Mouse (Mus musculus): ENCODE results near the gene Sun1.

DNA sequence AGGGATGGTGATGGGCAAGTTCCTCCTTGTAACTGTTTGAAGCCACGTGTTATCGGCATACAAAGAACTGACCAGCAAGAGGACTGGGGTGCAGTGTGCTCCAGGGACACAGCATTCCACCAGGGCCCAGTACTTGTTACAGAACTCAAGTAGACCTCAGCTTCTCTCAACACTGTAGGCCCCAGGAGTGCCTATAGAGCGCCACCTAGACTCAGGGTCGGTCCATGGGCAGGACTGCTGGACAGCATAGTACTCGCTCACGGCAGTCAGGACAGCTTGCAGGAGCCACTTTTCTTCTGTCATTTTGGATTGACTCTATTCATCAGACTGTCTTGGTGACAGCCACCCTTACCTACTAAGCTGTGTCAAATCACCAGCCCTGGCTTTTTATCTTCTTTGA is 54.5 kb downstream of the Sun1 start:
- TF ChIP-seq POLR2A (IDR thresholded peaks at IDR 0.05; ENCODE audit: borderline replicate concordance, low read depth, low read length) = no peak
- TF ChIP-seq CTCF (IDR thresholded peaks at IDR 0.05; ENCODE audit: low read depth, low read length) = no peak
